Mouse (Mus musculus) heart, adult 2 months (tissue): ENCODE measurements around the gene Ociad1.

ENCODE experiments used
- EP300 ChIP-seq: fragments of 200-500 bp; IDR thresholded peaks from 2 replicates; pipeline ENCODE4 v1.6.1; 2011; ENCODE audit warnings: low read depth, low read length, control low read depth; ENCODE audit not compliant: insufficient read depth
- POLR2A ChIP-seq: fragments of 200-500 bp; IDR thresholded peaks from 2 replicates; pipeline ENCODE4 v1.6.1; 2011; ENCODE audit warnings: mild to moderate bottlenecking, low read depth, low read length, control low read depth; ENCODE audit not compliant: insufficient read depth

DNA sequence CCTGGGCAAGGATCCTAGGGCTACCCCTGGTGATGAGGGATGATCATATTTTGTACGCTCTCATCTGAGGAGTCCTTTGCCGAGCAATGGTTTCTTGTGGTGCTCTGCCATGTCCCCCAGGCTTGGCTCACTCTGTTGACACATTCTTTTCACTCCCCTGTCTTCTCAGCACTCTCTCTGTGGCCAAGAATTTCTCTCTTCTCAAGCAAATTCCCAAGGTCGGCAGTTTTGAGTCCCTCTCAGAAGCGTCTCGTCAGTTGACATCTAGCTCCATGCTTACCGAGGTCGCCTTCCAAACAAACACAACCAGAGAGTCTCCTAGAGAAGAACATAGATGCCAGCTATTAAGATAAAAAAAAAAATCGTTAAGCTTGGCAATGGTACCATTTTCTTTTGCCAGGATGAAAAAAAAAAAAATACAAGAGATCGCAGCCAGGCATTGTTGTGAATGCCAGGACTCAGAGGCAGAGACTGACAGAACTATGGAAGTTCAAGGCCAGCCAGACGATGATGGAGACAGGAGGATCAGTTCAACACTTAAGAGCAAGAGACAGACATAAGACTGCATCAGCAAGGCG lies 23.9 kb upstream of the Ociad1 start:
- TF ChIP-seq POLR2A (no peak), EP300 (no peak)
